ENCODE assay signal across 17 mouse cellular contexts in the genomic region with DNA sequence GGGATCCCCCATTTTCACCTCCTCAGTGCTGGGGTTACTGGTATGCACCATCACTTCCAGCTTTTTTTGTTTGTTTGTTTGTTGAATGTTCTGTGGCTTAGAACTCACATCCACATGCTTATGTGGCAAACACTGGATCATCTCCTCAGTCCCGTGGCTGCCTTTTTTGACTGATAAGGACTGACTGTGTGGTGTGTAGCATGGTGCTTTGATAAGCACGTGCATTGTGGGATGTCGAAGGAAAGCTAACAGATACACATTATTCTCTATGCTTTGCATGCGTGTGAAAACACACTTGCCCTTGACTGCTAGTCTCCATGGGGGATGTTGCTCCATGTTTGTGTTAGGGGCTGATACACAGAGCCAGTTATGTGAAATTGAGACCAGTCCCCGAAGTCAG.
"Had no signal": no experiment of that assay in that cellular context is flagged by ENCODE, and none has a peak within 500 bp of the region (broad histone marks: within the 10 kb centered on the region; RNA-seq: fewer than 3 reads in every experiment).

No protein-coding gene starts in this region.

- H3K27me3 ChIP-seq: liver, embryonic 12.5 days; lung, embryonic 15.5 days; midbrain, embryonic 13.5 days; midbrain, embryonic 15.5 days; neural tube, embryonic 12.5 days; stomach, embryonic 15.5 days had no signal

- H3K4me2 ChIP-seq: liver, embryonic 12.5 days; lung, embryonic 15.5 days; midbrain, embryonic 11.5 days; midbrain, embryonic 13.5 days; midbrain, embryonic 15.5 days; neural tube, embryonic 12.5 days; stomach, embryonic 15.5 days had no signal

- H3K27ac ChIP-seq: liver, embryonic 12.5 days; lung, embryonic 15.5 days; macrophage; midbrain, embryonic 13.5 days; midbrain, embryonic 15.5 days; neural tube, embryonic 12.5 days; stomach, embryonic 15.5 days; stomach, postnatal 0 days had no signal

- ATAC-seq: liver, embryonic 12.5 days; lung, postnatal 0 days; midbrain, embryonic 13.5 days; midbrain, embryonic 15.5 days had no signal

- DNase-seq: lung, adult 2 months; lung, postnatal 14 days; lung, postnatal 36 days; right cerebral cortex, postnatal 14 days; thymus, adult 2 months; thymus, postnatal 25 days; thymus, postnatal 4 days had no signal

- H3K9ac ChIP-seq: liver, embryonic 12.5 days; lung, embryonic 15.5 days; midbrain, embryonic 13.5 days; midbrain, embryonic 15.5 days; neural tube, embryonic 12.5 days; stomach, embryonic 15.5 days had no signal

- H3K36me3 ChIP-seq: lung, embryonic 15.5 days; midbrain, embryonic 15.5 days; stomach, embryonic 15.5 days had no signal

- H3K9me3 ChIP-seq: liver, embryonic 12.5 days; lung, embryonic 15.5 days; midbrain, embryonic 13.5 days; midbrain, embryonic 15.5 days; neural tube, embryonic 12.5 days; stomach, embryonic 15.5 days had no signal

- H3K4me3 ChIP-seq: liver, embryonic 12.5 days; lung, embryonic 15.5 days; midbrain, embryonic 13.5 days; midbrain, embryonic 15.5 days; neural tube, embryonic 12.5 days; stomach, embryonic 15.5 days had no signal

- H3K4me1 ChIP-seq: lung, embryonic 15.5 days; stomach, embryonic 15.5 days had no signal
